Mouse (Mus musculus) midbrain, postnatal 0 days (tissue): ENCODE measurements around the gene Col4a1. TPM values are rescaled to one million over a fixed set of nuclear protein-coding genes. Genes with fewer than 3 reads are reported as not detected.

Experiments
- ATAC-seq: fragments of 200-750 bp; cut with Nextera tagmentation; 2 replicates; pipeline ENCODE4 v1.8.0; 2017; ENCODE audit warnings: moderate number of reproducible peaks, mild to moderate bottlenecking, moderate TSS enrichment, moderate library complexity; ENCODE audit not compliant: low FRiP score
- DNase-seq: peaks from one replicate; pipeline ENCODE4 v3.0.0-alpha.2; 2015; ENCODE audit warnings: low spot score
- H3K27ac ChIP-seq: fragments of 300-500 bp; sonication (generic); 2 replicates; pipeline ENCODE4 v1.5.1; 2014; ENCODE audit warnings: low read depth, mild to moderate bottlenecking, low read length, mixed read lengths
- H3K27me3 ChIP-seq: fragments of 300-500 bp; sonication (generic); 2 replicates; pipeline ENCODE4 v1.6.1; 2014; ENCODE audit warnings: low read length, control low read depth, mixed read lengths; ENCODE audit not compliant: insufficient read depth
- H3K36me3 ChIP-seq: fragments of 300-500 bp; sonication (generic); 2 replicates; pipeline ENCODE4 v1.6.1; 2014; ENCODE audit warnings: low read length, control low read depth, mixed read lengths; ENCODE audit not compliant: insufficient read depth
- H3K4me1 ChIP-seq: fragments of 300-500 bp; sonication (generic); 2 replicates; pipeline ENCODE4 v1.6.1; 2014; ENCODE audit warnings: mild to moderate bottlenecking, control low read depth, antibody characterized with exemption, low read length, mixed read lengths; ENCODE audit not compliant: insufficient read depth
- H3K4me2 ChIP-seq: fragments of 300-500 bp; sonication (generic); 2 replicates; pipeline ENCODE4 v1.6.1; 2014; ENCODE audit warnings: low read depth, mild to moderate bottlenecking, low read length, mixed read lengths; ENCODE audit not compliant: poor library complexity, severe bottlenecking
- H3K4me3 ChIP-seq: fragments of 300-500 bp; sonication (generic); 2 replicates; pipeline ENCODE4 v1.5.1; 2014; ENCODE audit warnings: low read depth, mild to moderate bottlenecking, low read length, moderate library complexity
- H3K9ac ChIP-seq: fragments of 300-500 bp; sonication (generic); replicated peaks from 2 replicates; pipeline ENCODE4 v1.6.1; 2014; ENCODE audit warnings: mild to moderate bottlenecking, low read length, moderate library complexity, mixed read lengths; ENCODE audit not compliant: poor library complexity, severe bottlenecking
- H3K9me3 ChIP-seq: fragments of 300-500 bp; sonication (generic); 2 replicates; pipeline ENCODE4 v1.6.1; 2016; ENCODE audit warnings: low read length, control low read depth
- CTCF ChIP-seq: IDR thresholded peaks from 2 replicates; pipeline ENCODE4 v1.5.1; 2016; ENCODE audit warnings: antibody characterized with exemption, mild to moderate bottlenecking
- WGBS: fragments of 180-500 bp; shearing (Covaris S2); extraction: QIAGEN DNeasy Blood & Tissue Kit; methylation state at CpG from one replicate; pipeline ENCODE4 v1.1.7; 2014; 5-methylcytosine and 5-hydroxymethylcytosine counted together
- polyA plus RNA-seq: library from polyadenylated mRNA; unstranded; fragments of >200 nt; fragmentation: Nextera tagmentation; extraction: Ambion mirVana; gene quantifications from 2 replicates; pipeline ENCODE4 v1.2.1, GENCODE M21; 2015
- total RNA-seq: library from RNA; depleted of rRNA; stranded (reverse); fragments of >200 nt; gene quantifications from 2 replicates; pipeline ENCODE4 v1.2.3, GENCODE M21; 2014

Gene Col4a1
- total and polyA plus RNA-seq, 2 experiments from 2014 or later = 45.2 to 219 TPM

GRCm38 (mm10) chr8:11346225-11346624, 33.6 kb upstream of the Col4a1 start:
- no peak for ATAC-seq
- 91% methylated on average over 10 of the region's 10 CpGs for WGBS
- H3K27me3 ChIP-seq = no peaks in the 10 kb centered on the region
- H3K4me2 ChIP-seq = no peak overlapping the region
- H3K9ac ChIP-seq = no peak overlapping the region
- no peak for TF ChIP-seq CTCF
- no peaks in the 10 kb centered on the region for H3K4me1 ChIP-seq
- no peaks in the 10 kb centered on the region for H3K36me3 ChIP-seq
- H3K4me3 ChIP-seq = no peak overlapping the region
- no peaks in the 10 kb centered on the region for H3K9me3 ChIP-seq
- H3K27ac ChIP-seq = no peak overlapping the region
- DNase-seq = no peak

- Histone ChIP-seq H3K4me1 (no peaks in the 10 kb centered on the region), H3K27ac (no peak overlapping the region), H3K9me3 (no peaks in the 10 kb centered on the region), H3K27me3 (no peaks in the 10 kb centered on the region), H3K36me3 (no peaks in the 10 kb centered on the region), H3K4me3 (no peak overlapping the region), H3K4me2 (no peak overlapping the region), H3K9ac (no peak overlapping the region)
- 83% methylated on average over 9 of the region's 9 CpGs for WGBS
- ATAC-seq (no peak), DNase-seq (no peak)
- TF ChIP-seq CTCF = no peak
Measured at GRCm38 (mm10) chr8:11344459-11344858, 31.8 kb upstream of the Col4a1 start.

- Histone ChIP-seq H3K36me3 (no peaks in the 10 kb centered on the region), H3K9ac (no peak overlapping the region), H3K27ac (no peak overlapping the region), H3K4me3 (no peak overlapping the region), H3K27me3 (no peaks in the 10 kb centered on the region), H3K9me3 (no peaks in the 10 kb centered on the region), H3K4me1 (no peaks in the 10 kb centered on the region), H3K4me2 (no peak overlapping the region)
- DNase-seq (no peak), ATAC-seq (no peak)
- no peak for TF ChIP-seq CTCF
- WGBS = 82% methylated on average over 3 of the region's 3 CpGs
Measured at GRCm38 (mm10) chr8:11341111-11341566, 28.5 kb upstream of the Col4a1 start.

DNA sequence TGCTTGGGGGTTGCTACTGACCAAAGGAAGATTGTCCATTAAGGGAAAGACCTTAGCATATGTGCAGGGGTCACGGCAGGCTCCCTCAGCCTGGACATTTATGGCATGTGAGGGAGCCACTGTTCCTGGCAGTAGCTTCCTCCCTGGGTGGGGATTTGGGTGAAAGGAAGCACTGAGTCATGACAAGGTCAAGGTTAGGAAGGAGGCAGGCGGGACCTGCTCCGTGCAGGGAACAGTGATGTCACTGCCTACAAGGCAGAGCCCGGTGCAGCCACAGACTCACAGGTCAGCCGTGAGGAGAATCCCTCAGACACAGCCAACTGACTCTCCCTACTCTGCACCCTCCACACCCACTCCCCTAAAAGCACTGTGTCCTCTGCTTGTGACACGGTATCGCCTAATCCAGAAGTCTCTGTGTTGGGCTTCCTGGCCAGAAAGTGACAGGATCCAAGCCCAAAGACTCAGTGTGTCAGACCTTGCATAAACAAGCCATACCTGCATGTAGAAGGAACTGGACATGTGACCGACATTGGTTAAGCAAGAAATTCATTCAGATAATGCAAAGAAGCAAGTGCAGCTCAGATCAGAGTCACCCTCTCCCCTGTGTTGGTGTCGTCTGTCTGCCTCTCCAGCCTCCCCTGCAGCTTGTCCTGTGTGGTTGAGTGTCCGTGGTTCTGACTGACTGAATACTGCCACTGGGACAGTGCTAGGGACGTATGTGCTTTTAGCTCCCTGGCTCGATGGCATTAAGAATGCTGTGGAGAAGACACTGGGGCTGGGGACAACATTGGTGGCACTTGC, 27.9 kb upstream of the Col4a1 start:
- Histone ChIP-seq H3K36me3 (no peaks in the 10 kb centered on the region), H3K4me3 (no peak overlapping the region), H3K27ac (no peak overlapping the region), H3K9ac (no peak overlapping the region), H3K27me3 (no peaks in the 10 kb centered on the region), H3K4me1 (no peaks in the 10 kb centered on the region), H3K4me2 (no peak overlapping the region), H3K9me3 (no peaks in the 10 kb centered on the region)
- no peak for ATAC-seq
- WGBS = 79% methylated on average over 12 of the region's 12 CpGs
- no peak for DNase-seq
- TF ChIP-seq CTCF = no peak

- H3K9ac ChIP-seq = no peak overlapping the region
- H3K27ac ChIP-seq = no peak overlapping the region
- H3K4me3 ChIP-seq = no peak overlapping the region
- DNase-seq (no peak), ATAC-seq (no peak)
- no peaks in the 10 kb centered on the region for H3K27me3 ChIP-seq
- no peak for TF ChIP-seq CTCF
- no peaks in the 10 kb centered on the region for H3K36me3 ChIP-seq
- H3K9me3 ChIP-seq = no peaks in the 10 kb centered on the region
- 79% methylated on average over 9 of the region's 9 CpGs for WGBS
- no peak overlapping the region for H3K4me2 ChIP-seq
- no peaks in the 10 kb centered on the region for H3K4me1 ChIP-seq
Measured at GRCm38 (mm10) chr8:11338507-11338906, 25.9 kb upstream of the Col4a1 start.

GRCm38 (mm10) chr8:11337642-11338041, 25.0 kb upstream of the Col4a1 start:
- no peak overlapping the region for H3K27ac ChIP-seq
- ATAC-seq = no peak

More at GRCm38 (mm10) chr8:11337642-11338041, 25.0 kb upstream of the Col4a1 start:
- Histone ChIP-seq H3K4me1 (no peaks in the 10 kb centered on the region), H3K4me2 (no peak overlapping the region), H3K27me3 (no peaks in the 10 kb centered on the region), H3K9me3 (no peaks in the 10 kb centered on the region), H3K4me3 (no peak overlapping the region), H3K36me3 (no peaks in the 10 kb centered on the region), H3K9ac (no peak overlapping the region)
- WGBS = 91% methylated on average over 10 of the region's 10 CpGs
- DNase-seq = no peak
- TF ChIP-seq CTCF = no peak
